Mouse (Mus musculus) gastrocnemius, postnatal 14 days (tissue): Measurements from ENCODE around the gene Bud23. TPM values are rescaled to one million over a fixed set of nuclear protein-coding genes. Genes with fewer than 3 reads are reported as not detected.

Experiments
- total RNA-seq, 2 experiments: library from RNA; stranded (reverse); gene quantifications; 2 replicates each; pipeline ENCODE4 v1.2.3; 2021

The Bud23 gene
- total RNA-seq, 2 experiments from 2014 or later = 24.7 to 33.0 TPM

Other genes starting within 250 kb of the Bud23 start
- gene Tmem270, start 158.2 kb downstream of the Bud23 start, total RNA-seq = not detected
- gene Cldn13, start 149.4 kb downstream of the Bud23 start, total RNA-seq = not detected
- gene Mettl27, start 132.6 kb downstream of the Bud23 start, total RNA-seq = 1 to 10 TPM; 4.9 to 6.2 TPM
- not detected for gene Cldn4, start 118.0 kb downstream of the Bud23 start, total RNA-seq
- gene Cldn3, start 78.7 kb downstream of the Bud23 start, total RNA-seq = under 1 TPM in 1 of 2 experiments, not detected in 1; 0.27 TPM
- gene Abhd11, start 55.8 kb downstream of the Bud23 start, total RNA-seq = 10 to 100 TPM; 64.1 to 69.1 TPM
- gene Stx1a, start 41.5 kb downstream of the Bud23 start, total RNA-seq = 1 to 10 TPM; 1.4 to 1.5 TPM
- 10 to 100 TPM; 24.0 to 25.8 TPM for gene Dnajc30, start 757 bp downstream of the Bud23 start, total RNA-seq
- gene Vps37d, start 13.3 kb upstream of the Bud23 start, total RNA-seq = 1 to 10 TPM in 1 of 2 experiments, under 1 TPM in 1; 0.84 to 1.7 TPM
- gene Mlxipl, start 24.9 kb upstream of the Bud23 start, total RNA-seq = 10 to 100 TPM; 37.5 to 40.6 TPM
- 10 to 100 TPM; 11.9 to 13.3 TPM for gene Tbl2, start 84.7 kb upstream of the Bud23 start, total RNA-seq
- 10 to 100 TPM; 24.7 to 25.3 TPM for gene Bcl7b, start 103.3 kb upstream of the Bud23 start, total RNA-seq
- 10 to 100 TPM; 24.1 to 24.8 TPM for gene Baz1b, start 122.3 kb upstream of the Bud23 start, total RNA-seq
- gene Fzd9, start 186.3 kb upstream of the Bud23 start, total RNA-seq = 10 to 100 TPM in 1 of 2 experiments, 1 to 10 TPM in 1; 9.9 to 12.1 TPM